Mouse (Mus musculus) left cerebral cortex, adult 2 months (tissue): ENCODE data around the gene Mettl3. TPM values are rescaled to one million over a fixed set of nuclear protein-coding genes. Genes with fewer than 3 reads are reported as not detected.
A peak's percentile ranks its signal among the peaks of the same experiment; 100 is the strongest.
"Not testable (repeated sequence)": the region's sequence is repeated elsewhere in the genome, so short reads cannot be mapped to it uniquely, and the experiment has no call there.

Experiments
- DNase-seq, 2 experiments: peaks; one replicate each; pipeline ENCODE4 v3.0.0; 2021 to 2022; ENCODE audit warnings: low spot score in 2 of 2, mixed read lengths in 1 of 2; ENCODE audit errors: extremely low spot score in 1 of 2
- H3K27ac ChIP-seq: fragments of 200-600 bp; 2 replicates; pipeline ENCODE4 v1.8.1; 2022
- H3K4me3 ChIP-seq: fragments of 200-600 bp; 2 replicates; pipeline ENCODE4 v1.8.1; 2022
- CTCF ChIP-seq: fragments of 200-600 bp; IDR thresholded peaks from 2 replicates; pipeline ENCODE4 v1.8.1; 2022; ENCODE audit warnings: antibody characterized with exemption, mild to moderate bottlenecking, moderate library complexity
- intact Hi-C: fragments of 180-260 bp; cut with DNase I; formaldehyde crosslinking; loops from one replicate; pipeline ENCODE4 v1.15.1; 2025
- total RNA-seq, 2 experiments: library from RNA; stranded (reverse); gene quantifications; 2 replicates each; pipeline ENCODE4 v1.2.3; 2021

Mettl3 gene
- total RNA-seq, 2 experiments from 2014 or later, result 37.4 to 44.7 TPM

- peak overlapping the region; percentile 93 for H3K27ac ChIP-seq
- no peak for DNase-seq
- TF ChIP-seq CTCF, result no peak
- peak overlapping the region; percentile 83 for H3K4me3 ChIP-seq
- intact Hi-C loops, result loop anchor here (10.0 kb wide), 1 partner anchor 292 kb away; the partner anchor contains the start of gene Zfp219
These were observed 11.7 kb upstream of the Mettl3 start for GRCm38 (mm10) chr14:52316441-52317225.

DNA sequence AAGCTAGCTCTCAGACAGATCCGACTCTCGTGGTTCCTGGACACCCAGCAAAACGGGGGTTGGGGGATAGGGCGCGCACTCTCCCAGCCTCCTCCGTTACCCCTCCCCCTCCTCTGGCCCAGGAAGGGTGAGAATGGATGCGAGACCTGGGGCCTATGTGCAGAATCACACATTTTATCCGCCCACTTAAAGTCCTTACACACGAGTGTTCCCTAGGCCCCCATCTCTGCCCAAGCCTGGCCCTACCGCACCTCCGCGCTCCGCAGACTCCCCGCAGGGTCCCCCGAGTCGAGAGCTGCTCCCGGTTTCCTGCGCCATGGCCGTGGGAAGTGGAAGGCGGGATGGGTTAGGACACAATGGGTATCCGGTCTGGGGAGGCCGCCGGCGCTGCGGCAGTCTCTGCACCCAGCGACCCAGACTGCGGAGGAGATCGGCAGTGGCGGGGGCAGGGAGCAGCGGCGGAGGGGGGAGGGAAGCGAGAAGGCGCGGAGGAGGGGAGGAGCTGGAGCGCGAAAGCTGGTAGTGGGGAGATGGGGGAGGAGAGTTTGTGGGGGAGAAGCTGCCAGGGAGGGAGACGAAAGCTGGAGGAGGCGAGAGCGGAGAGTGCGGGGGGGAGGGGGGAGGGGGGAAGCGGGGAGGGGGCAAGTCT is 11.0 kb upstream of the Mettl3 start:
- intact Hi-C loops, result loop anchor here (10.0 kb wide), 1 partner anchor 291 kb away; the partner anchor contains the start of gene Zfp219
- peak; percentile 77 to 80 for DNase-seq
- peak overlapping the region; percentile 93 for H3K27ac ChIP-seq

DNA sequence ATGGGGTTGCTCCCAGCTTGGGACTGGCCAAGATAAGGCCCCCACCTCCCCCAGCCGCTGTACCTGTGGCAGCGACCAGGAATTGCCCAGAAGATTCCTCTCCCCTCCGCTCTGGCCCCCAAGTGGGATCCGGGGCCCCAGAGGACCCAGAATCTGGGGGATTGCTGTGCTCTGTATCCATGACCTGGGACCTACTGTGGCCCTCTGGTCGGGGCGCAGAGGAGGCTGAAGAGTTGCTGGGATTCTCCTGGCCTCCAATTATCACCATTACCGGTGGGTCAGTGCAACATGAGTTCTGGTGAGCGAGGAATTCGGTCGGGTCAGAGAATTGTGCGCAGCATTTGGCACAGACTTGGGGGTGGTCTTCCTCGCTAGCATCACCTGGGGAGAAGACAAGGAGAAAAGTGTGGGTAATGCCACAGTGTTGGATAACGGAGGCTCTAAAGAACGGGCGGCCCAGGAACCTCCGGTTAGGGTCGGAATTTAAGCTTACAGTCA is 10.4 kb upstream of the Mettl3 start:
- Histone ChIP-seq H3K4me3 (peak overlapping the region; percentile 83), H3K27ac (peak overlapping the region; percentile 93)
- no peak for DNase-seq
- TF ChIP-seq CTCF, result no peak
- intact Hi-C loops, result loop anchor here (10.0 kb wide), 1 partner anchor 291 kb away; the partner anchor contains the start of gene Zfp219

More for the DNA sequence above, 11.0 kb upstream of the Mettl3 start:
- peak overlapping the region; percentile 83 for H3K4me3 ChIP-seq
- no peak for TF ChIP-seq CTCF

- H3K4me3 ChIP-seq, result no peak overlapping the region; the same call in 1 of the 2 replicates
- H3K27ac ChIP-seq, result no peak overlapping the region
- TF ChIP-seq CTCF, result no peak
- intact Hi-C loops, result loop anchor here (10.0 kb wide), 1 partner anchor 290 kb away; the partner anchor contains the start of gene Zfp219
- no peak for DNase-seq
These were observed 9.9 kb upstream of the Mettl3 start for GRCm38 (mm10) chr14:52314808-52315150.

DNA sequence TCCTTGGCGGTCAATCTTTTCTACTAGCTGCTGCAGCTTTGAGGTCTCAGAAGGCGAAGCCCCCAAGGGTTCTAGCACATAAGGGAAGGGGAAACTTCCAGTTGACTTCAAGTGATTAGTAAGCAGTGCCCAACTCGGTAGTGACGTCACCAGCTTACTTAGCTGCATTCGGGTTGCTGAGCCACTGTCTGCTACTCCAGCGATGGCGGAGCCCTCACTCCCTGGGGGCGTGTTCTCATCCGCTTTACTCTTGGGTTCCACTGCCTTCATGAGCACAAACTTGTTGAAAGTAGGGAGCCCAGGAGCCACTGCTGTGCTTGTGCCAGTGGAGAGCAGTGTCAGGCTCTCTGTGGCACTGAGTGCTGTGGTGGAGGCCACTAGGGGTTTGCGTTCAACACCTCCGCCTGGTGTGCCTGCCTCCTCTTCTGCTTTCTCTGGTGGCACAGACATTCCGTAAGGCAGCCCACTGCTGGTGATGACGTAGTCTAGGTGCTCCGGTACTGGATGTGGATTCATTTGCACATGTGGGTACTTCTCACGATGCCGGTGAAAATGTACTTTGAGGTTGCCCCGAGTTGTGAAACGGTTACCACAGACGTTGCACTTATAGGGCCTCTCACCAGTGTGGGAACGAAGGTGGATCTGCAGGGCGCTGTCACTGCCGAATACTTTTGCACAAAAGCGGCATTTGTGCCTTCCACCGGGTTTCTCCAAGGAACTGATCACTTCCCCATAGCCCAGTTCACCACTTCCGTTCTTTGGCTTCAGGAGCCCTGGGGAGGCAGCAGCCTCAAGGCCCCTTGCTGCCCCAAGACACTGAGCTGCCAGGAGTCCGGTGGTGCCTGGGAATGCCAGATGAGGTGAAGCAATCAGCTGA is 9.2 kb upstream of the Mettl3 start:
- DNase-seq, result no peak
- no peak for TF ChIP-seq CTCF
- H3K4me3 ChIP-seq, result no peak overlapping the region; the same call in 1 of the 2 replicates
- H3K27ac ChIP-seq, result no peak overlapping the region
- intact Hi-C loops, result loop anchor here (10.0 kb wide), 1 partner anchor 289 kb away; the partner anchor contains the start of gene Zfp219

- no peak for TF ChIP-seq CTCF
- Histone ChIP-seq H3K4me3 (no peak overlapping the region), H3K27ac (no peak overlapping the region)
- DNase-seq, result no peak
- intact Hi-C loops, result loop anchor here (10.0 kb wide), 1 partner anchor 286 kb away; the partner anchor contains the start of gene Zfp219
These were observed 6.0 kb upstream of the Mettl3 start for GRCm38 (mm10) chr14:52310906-52311305.

DNA sequence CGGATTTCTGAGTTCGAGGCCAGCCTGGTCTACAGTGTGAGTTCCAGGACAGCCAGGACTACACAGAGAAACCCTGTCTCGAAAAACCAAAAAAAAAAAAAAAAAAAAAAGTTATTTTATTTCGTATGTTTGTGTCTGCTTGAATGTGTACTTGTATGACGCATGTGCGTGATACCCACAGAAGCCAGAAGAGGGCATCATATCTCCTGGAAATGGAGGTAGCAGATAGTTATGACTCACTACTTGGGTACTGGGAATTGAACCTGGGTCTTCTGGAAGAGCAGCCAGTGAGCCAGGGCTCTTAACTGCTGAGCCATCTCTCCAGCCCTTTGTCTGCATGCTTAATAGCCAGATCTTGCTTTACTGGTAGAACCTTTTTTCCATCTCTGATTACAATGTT is 5.4 kb upstream of the Mettl3 start:
- intact Hi-C loops, result loop anchor here (10.0 kb wide), 1 partner anchor 286 kb away; the partner anchor contains the start of gene Zfp219
- not testable (repeated sequence) for DNase-seq, H3K27ac ChIP-seq, H3K4me3 ChIP-seq
- peak; percentile 17 for TF ChIP-seq CTCF

DNA sequence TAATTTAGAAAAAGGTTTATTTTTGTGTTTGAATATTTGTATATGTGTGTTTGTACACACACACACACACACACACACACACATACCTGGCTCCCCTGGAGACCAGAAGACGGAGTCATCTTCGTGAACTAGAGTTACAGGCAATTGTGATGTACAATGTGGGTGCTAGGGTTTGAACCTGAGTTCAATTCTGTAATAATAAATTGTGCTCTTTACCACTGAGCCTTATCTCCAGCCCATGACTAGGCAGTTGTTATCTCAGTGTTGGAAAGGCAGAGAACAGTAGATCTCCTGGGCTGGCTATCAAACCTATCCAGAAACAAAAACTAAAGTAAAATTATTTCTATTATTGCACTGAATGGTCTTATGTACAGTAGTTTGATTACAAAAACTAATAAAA is 1.2 kb upstream of the Mettl3 start:
- no peak for DNase-seq
- Histone ChIP-seq H3K4me3 (no peak overlapping the region), H3K27ac (no peak overlapping the region)
- intact Hi-C loops, result loop anchor here (10.0 kb wide), 2 partner anchors 201 to 421 kb away; partner anchors contain the start of genes Hnrnpc and Mettl17
- TF ChIP-seq CTCF, result no peak

DNA sequence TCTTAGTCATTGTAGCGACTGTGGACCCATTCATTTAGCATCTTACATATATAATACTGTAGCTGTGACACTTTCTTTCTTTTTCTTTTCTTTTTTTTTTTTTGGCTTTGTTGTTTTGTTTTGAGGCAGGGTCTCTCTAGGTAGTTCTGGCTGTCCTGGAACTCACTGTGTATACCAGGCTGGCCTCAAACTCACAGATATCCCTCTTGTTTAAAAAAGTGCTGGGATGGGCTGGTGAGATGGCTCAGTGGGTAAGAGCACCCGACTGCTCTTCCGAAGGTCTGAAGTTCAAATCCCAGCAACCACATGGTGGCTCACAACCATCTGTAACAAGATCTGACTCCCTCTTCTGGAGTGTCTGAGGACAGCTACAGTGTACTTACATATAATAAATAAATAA is 1.4 kb downstream of the Mettl3 start:
- H3K27ac ChIP-seq, DNase-seq: not testable (repeated sequence)
- H3K4me3 ChIP-seq, result peak overlapping the region; percentile 76; the same call in 1 of the 2 replicates
- intact Hi-C loops, result loop anchor here (10.0 kb wide), 2 partner anchors 199 to 419 kb away; partner anchors contain the start of genes Hnrnpc and Mettl17

DNA sequence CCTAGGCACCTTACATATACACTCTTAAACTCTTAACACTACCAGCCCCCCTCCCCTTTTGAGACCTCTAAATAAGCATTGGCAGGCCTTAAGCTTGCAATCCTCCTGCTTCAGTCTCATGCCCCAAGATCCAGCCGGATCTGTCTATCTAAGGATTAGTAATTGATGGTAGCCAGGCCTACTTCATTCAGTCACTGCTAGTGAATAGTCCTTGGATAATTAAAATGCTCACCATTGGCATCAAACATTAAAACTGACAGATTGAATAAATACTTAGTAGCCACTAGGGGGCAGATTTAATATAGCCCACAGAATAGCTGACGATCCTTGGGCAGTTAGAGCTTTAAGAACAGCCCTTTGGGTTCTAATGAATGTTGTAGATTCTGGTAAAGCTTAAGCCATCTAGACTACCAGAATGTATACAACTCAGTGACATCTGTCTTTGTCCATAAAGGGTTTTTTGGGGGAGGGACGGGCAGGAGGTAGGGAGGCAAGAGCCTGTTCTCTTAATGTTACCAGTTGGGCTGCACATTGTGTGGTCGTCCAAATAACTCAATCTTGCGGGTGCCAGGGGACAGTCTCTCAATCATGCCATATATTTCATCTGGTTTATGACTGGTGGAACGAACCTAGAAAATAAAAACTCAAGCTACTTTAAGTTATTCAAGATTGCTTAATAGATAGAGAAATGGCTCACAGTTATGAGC is 9.2 kb downstream of the Mettl3 start:
- no peak overlapping the region for H3K27ac ChIP-seq
- no peak for DNase-seq
- no peak overlapping the region for H3K4me3 ChIP-seq
- TF ChIP-seq CTCF, result peak; percentile 74
- intact Hi-C loops, result loop anchor here (1.0 kb wide), 1 partner anchor 43 kb away; no protein-coding TSS in a partner anchor
